Mouse (Mus musculus) bone marrow, adult 2 months (tissue): ENCODE data around the gene Masp1. TPM values are rescaled to one million over a fixed set of nuclear protein-coding genes. Genes with fewer than 3 reads are reported as not detected.

Experiments used
- H3K27ac ChIP-seq: fragments of 200-500 bp; 2 replicates; pipeline ENCODE4 v1.5.1; 2012; ENCODE audit warnings: low read depth, mild to moderate bottlenecking, control low read depth, inconsistent platforms, low read length; ENCODE audit not compliant: control insufficient read depth, poor library complexity, insufficient read depth
- H3K4me1 ChIP-seq: fragments of 200-500 bp; 2 replicates; pipeline ENCODE4 v1.6.1; 2011; ENCODE audit warnings: low read length; ENCODE audit not compliant: control insufficient read depth, insufficient read depth
- H3K4me3 ChIP-seq: fragments of 200-500 bp; replicated peaks from 2 replicates; pipeline ENCODE3; 2011; ENCODE audit warnings: mild to moderate bottlenecking, low read depth, low read length, control low read depth; ENCODE audit not compliant: control insufficient read depth
- CTCF ChIP-seq: fragments of 200-500 bp; IDR thresholded peaks from 2 replicates; pipeline ENCODE4 v1.5.1; 2011; ENCODE audit warnings: low read length, control low read depth; ENCODE audit not compliant: control insufficient read depth, insufficient read depth
- POLR2A ChIP-seq: fragments of 200-500 bp; IDR thresholded peaks from 2 replicates; pipeline ENCODE4 v1.6.1; 2011; ENCODE audit warnings: low read depth, mild to moderate bottlenecking, control low read depth, low read length, borderline replicate concordance; ENCODE audit not compliant: control insufficient read depth
- WGBS: fragments of 180-500 bp; shearing (Covaris S2); methylation state at CpG from one replicate; pipeline ENCODE4 v1.1.7; 2018; 5-methylcytosine and 5-hydroxymethylcytosine counted together
- polyA plus RNA-seq: library from polyadenylated mRNA; stranded (reverse); fragments of >200 nt; gene quantifications from 2 replicates; pipeline ENCODE4 v1.2.4, GENCODE M21; 2011; ENCODE audit warnings: low replicate concordance; ENCODE audit not compliant: missing spikeins, insufficient read depth, insufficient read length

The Masp1 gene
- polyA plus RNA-seq, 1 experiment, result 0.87 TPM

GRCm38 (mm10) chr16:23463671-23464347 is 56.8 kb downstream of the Masp1 start:
- no peak overlapping the region for H3K4me3 ChIP-seq
- no peaks in the 10 kb centered on the region for H3K4me1 ChIP-seq
- TF ChIP-seq POLR2A (no peak), CTCF (no peak)
- 77% methylated on average over 4 of the region's 4 CpGs for WGBS
- no peak overlapping the region for H3K27ac ChIP-seq

GRCm38 (mm10) chr16:23458906-23459588 is 61.6 kb downstream of the Masp1 start:
- Histone ChIP-seq H3K4me1 (no peaks in the 10 kb centered on the region), H3K4me3 (no peak overlapping the region), H3K27ac (no peak overlapping the region)
- TF ChIP-seq CTCF (no peak), POLR2A (no peak)
- 61% methylated on average over 7 of the region's 7 CpGs for WGBS

- Histone ChIP-seq H3K27ac (no peak overlapping the region), H3K4me3 (no peak overlapping the region), H3K4me1 (no peaks in the 10 kb centered on the region)
- 25% methylated on average over 5 of the region's 5 CpGs for WGBS
- TF ChIP-seq POLR2A (no peak), CTCF (no peak)
Observed at GRCm38 (mm10) chr16:23457338-23457737, 63.3 kb downstream of the Masp1 start.

GRCm38 (mm10) chr16:23456534-23456933 is 64.1 kb downstream of the Masp1 start:
- 79% methylated on average over 3 of the region's 3 CpGs for WGBS
- no peak overlapping the region for H3K4me3 ChIP-seq
- no peaks in the 10 kb centered on the region for H3K4me1 ChIP-seq
- no peak overlapping the region for H3K27ac ChIP-seq
- no peak for TF ChIP-seq CTCF

- no peak for TF ChIP-seq POLR2A
- no peak for TF ChIP-seq CTCF
- Histone ChIP-seq H3K4me3 (no peak overlapping the region), H3K4me1 (no peaks in the 10 kb centered on the region), H3K27ac (no peak overlapping the region)
- WGBS, result 36% methylated on average over 6 of the region's 6 CpGs
Observed at GRCm38 (mm10) chr16:23454376-23454775, 66.2 kb downstream of the Masp1 start.

GRCm38 (mm10) chr16:23452476-23452875 is 68.1 kb downstream of the Masp1 start:
- Histone ChIP-seq H3K4me3 (no peak overlapping the region), H3K27ac (no peak overlapping the region), H3K4me1 (no peaks in the 10 kb centered on the region)
- WGBS, result 25% methylated on average over 3 of the region's 3 CpGs
- TF ChIP-seq POLR2A (no peak), CTCF (peak; percentile 31; the same call in 1 of the 2 replicates)

GRCm38 (mm10) chr16:23450816-23451215 is 69.8 kb downstream of the Masp1 start:
- Histone ChIP-seq H3K27ac (no peak overlapping the region), H3K4me3 (no peak overlapping the region), H3K4me1 (no peaks in the 10 kb centered on the region)
- no peak for TF ChIP-seq POLR2A
- TF ChIP-seq CTCF, result no peak
- 76% methylated on average over 4 of the region's 4 CpGs for WGBS

GRCm38 (mm10) chr16:23449946-23450345 is 70.7 kb downstream of the Masp1 start:
- 44% methylated on average over 2 of the region's 2 CpGs for WGBS
- TF ChIP-seq CTCF, result no peak
- no peak for TF ChIP-seq POLR2A
- H3K4me3 ChIP-seq, result no peak overlapping the region
- no peaks in the 10 kb centered on the region for H3K4me1 ChIP-seq
- H3K27ac ChIP-seq, result no peak overlapping the region
